Mouse (Mus musculus): ENCODE results near the gene Gm43738. TPM values are rescaled to one million over a fixed set of nuclear protein-coding genes. Genes with fewer than 3 reads are reported as not detected.
"Not testable (repeated sequence)": the region's sequence is repeated elsewhere in the genome, so short reads cannot be mapped to it uniquely, and the experiment has no call there.

Gm43738 gene
- polyA plus RNA-seq, 1 experiment from 2014 or later = not detected

GRCm38 (mm10) chr3:89084654-89085190 lies 16.2 kb downstream of the Gm43738 start:
- Histone ChIP-seq H3K27ac (ENCODE audit: low read depth, low read length) (no peak overlapping the region), H3K4me3 (ENCODE audit: low read depth, low read length) (no peak overlapping the region), H3K4me1 (ENCODE audit: control insufficient read depth, insufficient read depth, low read length) (peaks cover 6% of the 10 kb centered on the region), H3K27me3 (ENCODE audit: control insufficient read depth, insufficient read depth, low read length) (peaks cover 13% of the 10 kb centered on the region), H3K9me3 (ENCODE audit: control insufficient read depth, low read length) (no peaks in the 10 kb centered on the region), H3K4me2 (ENCODE audit: low read depth) (no peak overlapping the region), H3K9ac (ENCODE audit: low read length) (no peak overlapping the region), H3K36me3 (ENCODE audit: control insufficient read depth, insufficient read depth, low read length) (peaks cover under 1% of the 10 kb centered on the region)
- no peak for ATAC-seq (ENCODE audit: insufficient read depth, low FRiP score, low TSS enrichment)
- no peak for DNase-seq (ENCODE audit: low spot score)
- WGBS = 82% methylated on average over 12 of the region's 12 CpGs

DNA sequence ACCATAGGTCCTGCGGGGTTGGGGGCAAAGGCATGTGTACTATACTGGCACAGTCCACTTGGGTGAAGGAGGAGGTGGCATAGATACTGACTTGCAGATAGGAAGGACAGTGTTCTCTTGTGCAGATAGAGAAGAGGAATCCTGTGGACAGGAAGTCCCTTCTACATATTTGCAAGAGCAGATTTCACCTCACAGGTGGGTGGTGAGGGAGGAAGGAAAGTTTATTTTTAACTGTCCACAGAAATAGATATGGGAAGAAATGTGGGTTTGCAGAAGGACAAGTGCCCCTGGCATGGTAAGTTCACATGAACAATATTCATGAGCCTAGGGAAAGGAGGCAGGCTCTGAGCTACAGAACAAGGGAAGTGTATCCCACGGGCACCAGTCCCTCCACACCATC lies 16.8 kb downstream of the Gm43738 start:
- DNase-seq (ENCODE audit: low spot score) (no peak), ATAC-seq (ENCODE audit: insufficient read depth, low FRiP score, low TSS enrichment) (no peak)
- peaks cover 2% of the 10 kb centered on the region; the same call in 1 of the 2 replicates for H3K4me1 ChIP-seq (ENCODE audit: control insufficient read depth, insufficient read depth, low read length)
- no peak overlapping the region for H3K4me2 ChIP-seq (ENCODE audit: low read depth)
- no peaks in the 10 kb centered on the region for H3K9me3 ChIP-seq (ENCODE audit: control insufficient read depth, low read length)
- H3K4me3 ChIP-seq (ENCODE audit: low read depth, low read length) = no peak overlapping the region
- H3K27ac ChIP-seq (ENCODE audit: low read depth, low read length) = no peak overlapping the region
- WGBS = 89% methylated on average over 2 of the region's 2 CpGs
- no peak overlapping the region for H3K9ac ChIP-seq (ENCODE audit: low read length)
- peaks cover 4% of the 10 kb centered on the region for H3K36me3 ChIP-seq (ENCODE audit: control insufficient read depth, insufficient read depth, low read length)
- peaks cover 8% of the 10 kb centered on the region for H3K27me3 ChIP-seq (ENCODE audit: control insufficient read depth, insufficient read depth, low read length)

- not testable (repeated sequence) for H3K4me2 ChIP-seq (ENCODE audit: low read depth); H3K4me1 ChIP-seq (ENCODE audit: control insufficient read depth, insufficient read depth, low read length); H3K27me3 ChIP-seq (ENCODE audit: control insufficient read depth, insufficient read depth, low read length); H3K9me3 ChIP-seq (ENCODE audit: control insufficient read depth, low read length); DNase-seq (ENCODE audit: low spot score); H3K27ac ChIP-seq (ENCODE audit: low read depth, low read length); H3K4me3 ChIP-seq (ENCODE audit: low read depth, low read length); H3K9ac ChIP-seq (ENCODE audit: low read length); ATAC-seq (ENCODE audit: insufficient read depth, low FRiP score, low TSS enrichment)
- peaks cover 10% of the 10 kb centered on the region for H3K36me3 ChIP-seq (ENCODE audit: control insufficient read depth, insufficient read depth, low read length)
Measured at GRCm38 (mm10) chr3:89082287-89082686, 18.6 kb downstream of the Gm43738 start.

DNA sequence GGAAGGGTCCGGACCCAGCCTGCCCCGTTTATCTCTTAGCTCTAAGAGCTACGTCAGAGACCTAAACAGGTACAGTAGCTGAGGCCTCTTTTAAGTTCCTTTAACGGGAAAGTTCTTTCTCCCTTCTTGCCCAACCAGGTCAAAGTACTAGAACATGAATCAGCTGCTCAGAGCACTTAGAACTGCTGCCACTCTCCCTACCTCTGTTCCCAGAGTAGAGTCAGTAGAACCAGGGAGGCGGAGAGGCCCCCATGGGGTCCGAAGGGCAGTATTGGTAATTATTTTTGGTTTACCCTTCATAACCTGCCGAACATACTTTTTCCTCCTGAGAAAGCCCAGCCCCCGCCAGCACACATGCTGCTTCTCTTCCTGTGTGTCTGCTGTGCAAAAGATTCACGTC lies 23.5 kb downstream of the Gm43738 start:
- 92% methylated on average over 9 of the region's 9 CpGs for WGBS

GRCm38 (mm10) chr3:89067265-89067664 lies 33.6 kb downstream of the Gm43738 start:
- peaks cover 28% of the 10 kb centered on the region for H3K36me3 ChIP-seq (ENCODE audit: control insufficient read depth, insufficient read depth, low read length)
- H3K4me2 ChIP-seq (ENCODE audit: low read depth) = no peak overlapping the region
- H3K27ac ChIP-seq (ENCODE audit: low read depth, low read length) = no peak overlapping the region
- ATAC-seq (ENCODE audit: insufficient read depth, low FRiP score, low TSS enrichment) (no peak), DNase-seq (ENCODE audit: low spot score) (no peak)
- H3K9ac ChIP-seq (ENCODE audit: low read length) = no peak overlapping the region
- H3K4me1 ChIP-seq (ENCODE audit: control insufficient read depth, insufficient read depth, low read length) = no peaks in the 10 kb centered on the region
- H3K4me3 ChIP-seq (ENCODE audit: low read depth, low read length) = no peak overlapping the region
- no peaks in the 10 kb centered on the region for H3K27me3 ChIP-seq (ENCODE audit: control insufficient read depth, insufficient read depth, low read length)
- H3K9me3 ChIP-seq (ENCODE audit: control insufficient read depth, low read length) = no peaks in the 10 kb centered on the region

More for the DNA sequence above, 23.5 kb downstream of the Gm43738 start:
- no peak overlapping the region for H3K4me3 ChIP-seq (ENCODE audit: low read depth, low read length)
- no peak overlapping the region for H3K27ac ChIP-seq (ENCODE audit: low read depth, low read length)
- H3K9ac ChIP-seq (ENCODE audit: low read length) = no peak overlapping the region
- no peaks in the 10 kb centered on the region for H3K27me3 ChIP-seq (ENCODE audit: control insufficient read depth, insufficient read depth, low read length)
- no peaks in the 10 kb centered on the region for H3K4me1 ChIP-seq (ENCODE audit: control insufficient read depth, insufficient read depth, low read length)
- ATAC-seq (ENCODE audit: insufficient read depth, low FRiP score, low TSS enrichment) (no peak), DNase-seq (ENCODE audit: low spot score) (no peak)
- no peaks in the 10 kb centered on the region for H3K9me3 ChIP-seq (ENCODE audit: control insufficient read depth, low read length)
- H3K4me2 ChIP-seq (ENCODE audit: low read depth) = no peak overlapping the region
- H3K36me3 ChIP-seq (ENCODE audit: control insufficient read depth, insufficient read depth, low read length) = peaks cover 20% of the 10 kb centered on the region

DNA sequence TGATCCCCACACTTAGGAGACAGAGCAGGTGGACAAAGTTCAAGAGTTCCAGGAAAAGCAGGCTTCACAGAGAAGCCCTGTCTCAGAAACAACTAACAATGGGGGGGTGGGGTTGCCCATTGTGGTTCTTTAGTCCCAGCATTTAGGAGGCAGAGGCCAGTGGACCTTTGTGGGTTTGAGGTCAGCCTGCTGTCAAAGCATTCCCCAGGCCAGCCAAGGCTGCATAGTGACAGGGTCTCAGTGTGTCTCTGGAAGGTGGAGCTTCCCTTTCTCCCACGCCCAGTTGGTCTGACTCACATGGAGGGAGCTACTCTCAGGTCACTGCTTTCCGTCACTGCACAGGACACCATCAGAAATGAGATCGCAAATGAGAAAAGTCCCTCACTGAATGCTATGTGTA lies 39.2 kb downstream of the Gm43738 start:
- peaks cover 24% of the 10 kb centered on the region for H3K36me3 ChIP-seq (ENCODE audit: control insufficient read depth, insufficient read depth, low read length)
- ATAC-seq (ENCODE audit: insufficient read depth, low FRiP score, low TSS enrichment) = no peak

DNA sequence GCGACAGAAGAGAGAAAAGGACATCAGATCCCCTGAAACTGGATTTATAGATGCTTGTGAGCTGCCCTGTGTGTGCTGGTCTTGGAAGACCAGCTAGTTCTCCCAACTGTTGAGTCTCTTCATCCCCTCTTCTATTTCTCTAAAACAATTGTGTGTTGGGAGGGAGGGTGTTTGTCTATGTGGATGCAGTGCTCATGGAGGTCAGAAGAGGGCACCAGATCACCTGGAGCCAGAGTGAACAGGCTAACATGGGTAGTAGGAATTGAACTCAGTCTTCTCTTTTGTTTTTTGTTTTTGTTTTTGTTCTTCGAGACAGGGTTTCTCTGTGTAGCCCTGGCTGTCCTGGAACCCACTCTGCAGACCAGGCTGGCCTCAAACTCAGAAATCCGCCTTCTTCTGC lies 42.1 kb downstream of the Gm43738 start:
- DNase-seq (ENCODE audit: low spot score) (peak; percentile 28), ATAC-seq (ENCODE audit: insufficient read depth, low FRiP score, low TSS enrichment) (no peak)
- Histone ChIP-seq H3K36me3 (ENCODE audit: control insufficient read depth, insufficient read depth, low read length) (peaks cover 18% of the 10 kb centered on the region), H3K9me3 (ENCODE audit: control insufficient read depth, low read length) (no peaks in the 10 kb centered on the region), H3K27me3 (ENCODE audit: control insufficient read depth, insufficient read depth, low read length) (no peaks in the 10 kb centered on the region), H3K9ac (ENCODE audit: low read length) (no peak overlapping the region), H3K4me3 (ENCODE audit: low read depth, low read length) (no peak overlapping the region), H3K27ac (ENCODE audit: low read depth, low read length) (no peak overlapping the region), H3K4me1 (ENCODE audit: control insufficient read depth, insufficient read depth, low read length) (no peaks in the 10 kb centered on the region), H3K4me2 (ENCODE audit: low read depth) (no peak overlapping the region)
- WGBS = 80% methylated on average over 3 of the region's 3 CpGs

More for the DNA sequence above, 39.2 kb downstream of the Gm43738 start:
- WGBS = 46% methylated on average over 3 of the region's 3 CpGs
- no peak for DNase-seq (ENCODE audit: low spot score)
- H3K9me3 ChIP-seq (ENCODE audit: control insufficient read depth, low read length) = no peaks in the 10 kb centered on the region
- no peak overlapping the region for H3K27ac ChIP-seq (ENCODE audit: low read depth, low read length)
- H3K4me3 ChIP-seq (ENCODE audit: low read depth, low read length) = no peak overlapping the region
- H3K9ac ChIP-seq (ENCODE audit: low read length) = no peak overlapping the region
- no peaks in the 10 kb centered on the region for H3K27me3 ChIP-seq (ENCODE audit: control insufficient read depth, insufficient read depth, low read length)
- H3K4me1 ChIP-seq (ENCODE audit: control insufficient read depth, insufficient read depth, low read length) = no peaks in the 10 kb centered on the region
- no peak overlapping the region for H3K4me2 ChIP-seq (ENCODE audit: low read depth)

GRCm38 (mm10) chr3:89058361-89058760 lies 42.5 kb downstream of the Gm43738 start:
- H3K9me3 ChIP-seq (ENCODE audit: control insufficient read depth, low read length) = no peaks in the 10 kb centered on the region
- peaks cover 14% of the 10 kb centered on the region for H3K36me3 ChIP-seq (ENCODE audit: control insufficient read depth, insufficient read depth, low read length)
- no peak overlapping the region for H3K27ac ChIP-seq (ENCODE audit: low read depth, low read length)
- 97% methylated on average over 9 of the region's 9 CpGs for WGBS
- H3K4me3 ChIP-seq (ENCODE audit: low read depth, low read length) = no peak overlapping the region
- H3K4me1 ChIP-seq (ENCODE audit: control insufficient read depth, insufficient read depth, low read length) = no peaks in the 10 kb centered on the region
- no peak for DNase-seq (ENCODE audit: low spot score)
- H3K27me3 ChIP-seq (ENCODE audit: control insufficient read depth, insufficient read depth, low read length) = no peaks in the 10 kb centered on the region
- no peak overlapping the region for H3K4me2 ChIP-seq (ENCODE audit: low read depth)
- no peak overlapping the region for H3K9ac ChIP-seq (ENCODE audit: low read length)
- ATAC-seq (ENCODE audit: insufficient read depth, low FRiP score, low TSS enrichment) = no peak

DNA sequence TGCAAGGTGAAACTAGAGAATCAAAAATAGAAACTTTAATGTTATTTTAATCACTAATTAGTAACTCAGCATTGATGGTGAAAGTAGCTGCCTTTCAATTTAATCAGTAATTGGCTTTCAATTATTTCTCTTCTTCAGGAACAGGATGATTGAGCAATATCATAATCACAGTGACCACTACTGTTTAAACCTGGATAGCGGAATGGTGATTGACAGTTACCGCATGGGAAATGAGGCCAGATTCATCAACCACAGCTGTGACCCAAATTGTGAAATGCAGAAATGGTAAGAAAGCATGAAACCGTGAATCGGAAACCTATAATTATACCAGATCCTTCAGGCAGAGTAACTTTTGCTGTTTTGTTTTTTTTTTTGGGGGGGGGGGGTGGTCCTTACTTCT lies 57.5 kb downstream of the Gm43738 start:
- DNase-seq (ENCODE audit: low spot score) (no peak), ATAC-seq (ENCODE audit: insufficient read depth, low FRiP score, low TSS enrichment) (no peak)
- Histone ChIP-seq H3K4me2 (ENCODE audit: low read depth) (no peak overlapping the region), H3K9ac (ENCODE audit: low read length) (no peak overlapping the region), H3K36me3 (ENCODE audit: control insufficient read depth, insufficient read depth, low read length) (peaks cover 19% of the 10 kb centered on the region), H3K4me1 (ENCODE audit: control insufficient read depth, insufficient read depth, low read length) (no peaks in the 10 kb centered on the region), H3K27ac (ENCODE audit: low read depth, low read length) (no peak overlapping the region), H3K27me3 (ENCODE audit: control insufficient read depth, insufficient read depth, low read length) (no peaks in the 10 kb centered on the region), H3K4me3 (ENCODE audit: low read depth, low read length) (no peak overlapping the region), H3K9me3 (ENCODE audit: control insufficient read depth, low read length) (no peaks in the 10 kb centered on the region)
- over 99% methylated on average over 4 of the region's 4 CpGs for WGBS

Measured in neural tube, embryonic 11.5 days (tissue).